Mouse (Mus musculus): ENCODE measurements around the gene Prkd3.

GRCm38 (mm10) chr17:79020984-79021335 lies 344 bp upstream of the Prkd3 start:
- TF ChIP-seq POLR2A (IDR thresholded peaks at IDR 0.05; ENCODE audit: extremely low read depth, insufficient read depth, low read length) (no peak), CTCF (IDR thresholded peaks at IDR 0.05; ENCODE audit: extremely low read depth, insufficient read depth, low read length) (no peak)
